Mouse (Mus musculus) urinary bladder, postnatal 10 days (tissue): ENCODE measurements around the gene Foxn3.

Experiments used
- DNase-seq: peaks from one replicate; pipeline ENCODE4 v3.0.0; 2022; ENCODE audit warnings: low spot score

Gene Foxn3

GRCm38 (mm10) chr12:99563219-99564059, at the start of gene Foxn3:
TSS of gene Foxn3 (minus strand) at chr12:99563582.
- DNase-seq, result no peak

DNA sequence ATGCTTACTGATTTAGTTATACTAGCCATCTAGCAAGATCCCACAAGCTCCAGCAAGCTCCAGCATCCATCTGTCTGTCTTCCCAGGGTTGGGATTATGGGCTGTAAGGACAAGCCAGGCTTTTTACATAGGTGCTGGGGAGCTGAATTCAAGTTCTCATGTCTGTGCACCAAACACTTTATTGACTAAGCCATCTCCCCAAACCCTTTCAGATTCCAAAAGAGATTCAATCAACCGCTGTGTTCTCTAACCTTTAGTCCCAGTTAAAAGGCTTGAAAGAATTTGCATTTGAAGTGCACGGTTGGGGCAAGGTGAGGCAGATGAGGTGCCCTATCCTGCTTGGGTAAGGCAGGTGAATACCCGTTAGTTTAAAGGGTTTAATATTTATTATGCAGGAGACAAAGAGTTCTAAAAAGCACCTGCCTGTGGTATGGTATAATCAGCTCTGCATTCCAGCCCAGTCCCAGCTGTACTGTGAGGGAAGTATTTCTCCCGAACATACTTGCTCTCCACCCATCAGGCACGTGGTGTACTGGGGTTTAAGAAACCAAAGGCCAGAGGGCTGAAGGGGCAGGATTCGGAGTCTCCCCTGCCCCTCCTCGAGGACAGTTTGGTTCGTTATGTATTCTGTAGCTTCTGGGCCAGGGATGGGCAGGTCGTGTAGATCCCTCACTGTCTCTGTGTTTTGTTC, 48.9 kb upstream of the Foxn3 start:
- no peak for DNase-seq

DNA sequence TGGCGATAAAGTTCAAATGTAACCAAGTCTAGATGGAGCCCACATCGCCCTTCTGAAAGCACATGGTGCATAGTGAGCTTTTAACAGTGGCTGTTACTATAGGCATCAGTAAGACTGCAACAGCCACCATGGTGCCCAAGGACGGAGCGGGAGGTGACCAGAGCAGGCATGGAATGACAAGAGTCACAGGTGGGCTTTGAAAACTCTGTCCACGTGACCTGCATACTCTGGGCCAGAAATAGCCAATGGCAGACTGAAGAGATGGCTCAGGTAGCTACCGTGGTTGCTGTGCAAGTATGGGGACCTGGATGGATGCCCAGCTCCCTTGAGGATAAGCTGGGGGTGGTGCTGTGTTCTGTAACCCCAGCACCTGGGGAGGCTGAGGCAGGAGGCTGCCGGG, 47.5 kb upstream of the Foxn3 start:
- no peak for DNase-seq

DNA sequence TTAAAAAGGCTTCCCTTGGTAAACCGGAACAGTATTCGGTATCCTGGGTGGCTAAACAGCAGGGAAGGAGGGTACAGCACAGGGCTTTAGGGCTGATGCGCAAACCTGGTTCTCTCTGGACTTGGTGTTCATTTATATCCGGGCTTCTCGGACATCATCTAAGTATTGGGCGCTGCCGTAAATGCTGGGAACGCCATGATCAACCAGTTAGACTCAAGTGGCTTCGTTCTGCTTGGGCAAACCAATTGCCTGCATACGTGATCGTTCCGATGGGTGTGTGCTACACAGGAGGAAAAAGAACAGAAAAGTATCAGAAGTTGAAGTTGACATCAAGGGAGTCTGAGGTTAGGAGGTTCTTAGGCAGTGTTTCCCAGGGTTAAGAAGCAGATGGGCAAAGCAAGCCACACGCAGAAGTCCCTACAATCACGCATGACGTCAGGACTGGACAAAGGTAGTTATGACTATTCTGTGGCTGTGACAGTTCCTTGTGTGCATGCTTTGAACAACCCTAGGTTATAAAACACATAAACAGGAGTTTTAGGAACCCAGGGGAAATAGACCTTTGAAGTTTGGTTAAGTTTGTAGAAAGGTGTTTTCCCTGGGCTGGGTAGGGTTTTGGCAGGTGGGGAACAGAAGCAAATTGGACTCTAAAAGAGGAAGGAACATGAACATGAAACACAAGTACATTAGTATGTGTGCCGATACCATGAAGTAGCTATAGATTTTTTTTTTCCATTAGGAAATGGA, 46.9 kb upstream of the Foxn3 start:
- no peak for DNase-seq

DNA sequence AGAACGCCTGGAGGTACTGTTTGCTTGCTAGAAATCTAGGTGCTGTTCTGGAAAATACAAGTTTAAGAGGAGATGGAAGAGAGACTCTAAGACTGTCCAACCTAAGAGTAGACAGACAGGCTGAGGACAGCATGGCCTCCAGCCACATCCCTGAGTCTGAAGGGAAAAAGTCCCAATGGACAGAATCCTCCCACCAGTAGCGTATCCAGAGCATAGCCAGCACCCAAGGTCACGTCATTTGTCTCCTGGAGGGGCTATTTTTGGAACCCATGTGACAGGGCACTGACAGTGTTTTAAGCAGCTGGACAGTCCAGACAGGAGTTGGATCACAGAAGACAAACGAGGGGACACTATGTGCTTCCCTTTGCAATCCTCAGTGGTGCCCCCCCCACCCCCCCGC, 46.3 kb upstream of the Foxn3 start:
- DNase-seq, result no peak

DNA sequence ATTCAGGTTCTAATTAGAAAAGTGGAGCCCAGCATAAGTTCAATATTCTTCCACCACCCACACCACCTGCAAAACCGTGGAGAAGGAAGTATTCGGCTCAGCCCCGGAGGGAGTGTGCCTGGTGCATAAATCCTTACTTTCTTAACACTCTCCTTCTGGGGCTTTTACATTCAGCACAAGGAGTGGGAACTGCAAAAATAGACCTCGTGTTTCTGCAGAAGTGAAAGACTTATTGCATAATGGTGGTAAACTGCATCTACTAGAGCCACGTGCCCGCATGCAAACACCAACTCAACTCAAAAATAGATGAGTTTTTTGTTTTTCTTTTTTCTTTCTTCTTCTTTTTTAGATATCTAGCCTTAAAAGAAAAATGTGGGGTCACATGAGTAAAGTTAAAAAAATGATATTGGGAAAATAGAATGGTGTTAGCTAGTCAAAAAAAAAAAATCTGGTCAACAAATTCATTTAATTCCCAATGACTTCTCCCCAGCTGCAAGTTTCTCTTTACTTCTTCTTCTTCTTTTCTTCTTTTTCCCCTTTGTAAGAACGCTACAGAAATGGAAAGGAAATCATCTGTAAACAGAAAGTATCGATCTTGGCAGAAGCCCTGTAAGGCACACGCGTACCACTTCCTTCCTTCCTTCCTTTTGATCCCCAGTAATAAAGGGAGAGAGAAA, 45.0 kb upstream of the Foxn3 start:
- DNase-seq, result no peak

- DNase-seq, result no peak
Observed at GRCm38 (mm10) chr12:99603381-99603780, 40.0 kb upstream of the Foxn3 start.

- no peak for DNase-seq
Observed at GRCm38 (mm10) chr12:99601841-99602240, 38.5 kb upstream of the Foxn3 start.

DNA sequence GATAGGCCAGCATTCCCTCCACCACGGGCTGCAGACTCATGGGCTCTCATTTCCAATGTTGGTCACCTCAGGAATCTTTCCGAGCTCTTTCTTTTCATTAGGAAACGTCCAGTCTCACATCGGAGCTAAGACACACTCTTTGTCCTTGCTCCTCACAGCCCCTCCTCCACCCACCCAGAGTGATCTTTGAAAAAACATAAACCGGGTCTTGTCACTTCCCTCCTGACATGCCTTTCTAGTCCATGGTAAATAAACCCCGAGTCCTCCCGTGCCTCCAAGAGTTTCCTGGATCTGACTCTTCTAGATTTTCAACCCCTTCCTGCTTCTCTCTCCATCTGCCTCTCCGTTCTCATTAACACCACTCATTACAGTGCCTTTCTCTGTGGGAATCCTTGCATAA, 38.0 kb upstream of the Foxn3 start:
- DNase-seq, result no peak

- DNase-seq, result no peak
Observed at GRCm38 (mm10) chr12:99599606-99600005, 36.2 kb upstream of the Foxn3 start.

GRCm38 (mm10) chr12:99596397-99596796, 33.0 kb upstream of the Foxn3 start:
- no peak for DNase-seq

GRCm38 (mm10) chr12:99587338-99587737, 24.0 kb upstream of the Foxn3 start:
- DNase-seq, result no peak

DNA sequence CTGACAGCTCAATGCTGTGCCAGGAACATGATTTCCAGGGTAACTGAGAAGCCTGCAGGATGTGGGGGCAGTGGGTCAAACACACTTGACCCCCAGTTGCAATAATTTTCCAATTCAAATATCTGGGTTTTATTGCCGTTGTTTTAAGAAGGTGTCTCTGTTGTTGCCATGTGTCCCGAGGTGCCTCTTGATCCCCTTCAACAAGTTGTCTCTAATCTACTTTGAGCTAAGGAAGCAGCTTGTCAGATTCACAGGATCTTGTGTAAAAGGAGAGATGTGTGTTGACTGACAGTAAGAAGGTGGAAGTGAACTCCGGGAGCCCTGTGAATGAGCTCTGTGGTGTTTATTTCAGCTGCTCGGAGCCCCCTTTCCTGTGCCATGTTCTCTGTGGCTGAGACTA, 16.6 kb upstream of the Foxn3 start:
- DNase-seq, result no peak

GRCm38 (mm10) chr12:99576682-99577081, 13.3 kb upstream of the Foxn3 start:
- no peak for DNase-seq

GRCm38 (mm10) chr12:99574299-99574698, 10.9 kb upstream of the Foxn3 start:
- DNase-seq, result no peak

DNA sequence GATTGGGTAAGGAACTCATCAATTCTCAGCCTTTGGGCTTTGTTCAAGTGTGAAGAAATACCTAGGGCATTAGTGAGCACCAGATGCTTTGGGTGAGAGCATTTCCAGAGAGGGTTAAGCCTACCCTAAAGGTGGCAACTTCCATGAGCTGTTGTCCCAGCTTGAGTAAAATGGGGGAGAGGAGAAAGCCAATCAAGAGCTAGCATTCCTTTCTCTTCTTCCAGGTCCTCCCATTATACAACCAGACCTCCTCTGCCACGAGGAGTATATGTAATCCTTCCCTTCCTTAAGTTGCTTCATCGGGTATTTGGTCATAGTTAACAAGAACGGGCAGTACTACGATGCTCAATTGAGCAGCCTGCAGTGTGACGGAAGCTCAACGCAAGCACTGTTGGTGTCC, 9.7 kb upstream of the Foxn3 start:
- no peak for DNase-seq

GRCm38 (mm10) chr12:99571999-99572398, 8.6 kb upstream of the Foxn3 start:
- no peak for DNase-seq

DNA sequence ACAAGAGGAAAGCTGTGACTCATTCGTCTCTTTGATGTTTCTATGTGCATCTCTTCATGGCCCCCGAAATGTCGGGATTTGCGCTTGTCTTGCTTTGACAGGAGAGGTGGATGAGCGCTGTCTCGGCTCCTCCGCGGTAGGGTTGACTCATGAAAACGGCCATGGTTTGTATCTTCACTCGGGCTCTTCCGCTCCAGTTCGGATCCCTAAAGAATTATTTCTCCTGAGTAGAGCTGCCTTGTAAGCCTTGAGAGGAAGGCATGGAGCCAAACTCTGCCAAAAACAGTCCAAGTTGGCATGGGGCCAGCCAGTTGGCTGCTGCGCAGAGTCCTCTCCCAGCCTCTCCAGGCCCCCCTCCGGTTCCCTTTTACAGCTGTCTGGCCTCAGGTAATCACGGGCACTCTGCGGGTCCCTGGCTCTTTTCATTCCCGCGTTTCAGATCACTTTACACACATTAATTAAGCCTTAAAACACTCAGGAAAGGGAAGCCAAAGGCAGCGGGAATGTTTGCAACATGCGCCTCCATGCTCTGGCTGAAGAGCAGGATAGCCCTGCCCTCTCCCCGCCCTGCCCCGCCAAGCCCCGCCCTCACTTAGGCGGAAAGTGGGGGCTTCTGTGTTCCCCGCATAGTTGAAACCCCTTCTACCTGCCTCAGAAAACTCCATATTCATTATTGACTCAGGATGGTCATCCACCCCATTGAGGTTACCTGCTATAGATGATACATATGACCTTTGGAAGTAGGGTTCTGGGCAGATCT, 7.0 kb upstream of the Foxn3 start:
- peak; percentile 31 for DNase-seq

DNA sequence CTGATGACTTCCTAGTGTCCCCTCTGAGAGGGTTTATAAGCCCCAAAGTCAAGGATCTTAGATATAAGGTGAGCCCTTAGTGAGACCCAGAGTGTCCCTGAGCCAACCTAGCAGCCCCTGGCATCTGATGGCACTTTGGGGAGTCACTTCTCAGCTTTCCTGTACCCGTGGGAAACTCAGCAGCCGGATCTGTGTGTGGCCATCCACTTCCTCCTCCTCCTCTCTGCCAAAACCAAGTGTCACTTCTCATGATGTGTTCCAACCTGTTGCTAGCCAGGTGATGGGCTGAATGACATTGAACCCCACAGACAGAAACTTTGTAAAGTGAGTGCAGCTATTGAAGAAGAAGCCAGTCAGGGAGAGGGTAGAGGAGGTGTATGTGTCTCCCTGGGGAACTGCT, 2.2 kb upstream of the Foxn3 start:
- no peak for DNase-seq

- no peak for DNase-seq
Observed at GRCm38 (mm10) chr12:99564301-99564910, 1.0 kb upstream of the Foxn3 start.

GRCm38 (mm10) chr12:99562867-99563189, 554 bp downstream of the Foxn3 start:
- DNase-seq, result no peak
